Mouse (Mus musculus): ENCODE results near the gene Spats1.

Spats1 gene

DNA sequence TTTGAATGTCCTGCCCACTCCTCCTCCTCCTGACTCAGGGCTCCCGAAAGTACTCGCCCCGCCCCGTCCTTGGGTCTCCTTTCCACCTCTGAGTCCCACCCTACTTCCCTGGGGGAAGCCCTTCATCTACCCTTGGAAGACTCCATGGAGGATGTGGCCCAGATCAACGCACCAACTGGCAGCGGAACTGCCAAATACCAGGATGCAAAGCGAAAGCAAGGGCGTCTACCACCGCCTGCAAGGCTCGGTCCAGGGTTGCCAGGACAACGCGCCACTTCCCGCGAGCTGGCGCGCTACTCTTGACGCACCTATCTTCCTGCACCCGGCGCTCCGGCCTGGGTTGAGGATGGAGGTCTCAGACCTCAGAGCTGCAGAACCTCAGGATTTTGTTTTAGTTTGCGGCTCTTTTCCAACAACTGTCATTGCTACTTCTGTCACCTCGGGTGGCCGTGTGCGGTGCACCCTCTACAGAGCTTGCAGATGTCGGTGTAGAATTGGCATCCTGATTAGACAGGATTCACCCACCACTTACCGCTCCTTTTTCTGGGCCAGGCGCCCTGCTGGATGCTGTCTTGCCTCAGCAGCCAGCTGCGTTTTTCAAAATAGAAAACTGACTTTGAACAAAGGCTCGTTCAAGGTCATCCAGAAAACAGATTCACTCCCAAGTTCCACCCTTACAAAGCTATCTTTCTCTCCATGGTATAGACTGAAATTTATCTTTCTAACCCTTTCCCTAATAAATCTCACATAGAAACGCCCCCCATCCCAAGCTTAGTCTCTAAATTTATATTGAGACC is at the start of gene Spats1:
Gene Spats1 (minus strand): TSS at position 747 of the 797 bp plus-strand sequence.
- peak; percentile 4 to 8 for DNase-seq (ENCODE audit: low spot score in 2 of 2)

DNA sequence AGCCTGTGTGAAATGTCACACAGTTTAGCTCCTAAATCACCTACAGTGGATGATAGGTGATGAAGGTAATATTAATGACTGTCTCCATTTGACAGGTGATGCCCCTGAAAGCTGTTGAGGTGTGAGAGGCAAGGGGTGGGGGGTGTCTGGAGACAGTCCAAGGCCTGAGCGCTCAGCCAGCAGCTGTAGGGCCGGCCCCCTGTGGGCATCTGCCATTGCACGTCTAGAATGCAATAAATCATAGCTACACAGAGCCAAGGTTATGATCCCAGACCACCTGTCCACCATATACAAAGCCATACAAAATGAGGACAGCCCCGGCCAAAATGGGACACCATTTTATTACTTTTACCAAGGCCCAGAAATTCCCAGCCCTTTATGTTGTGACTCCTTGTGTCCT is 49.7 kb upstream of the Spats1 start:
- DNase-seq (ENCODE audit: low spot score in 2 of 2), result no peak

DNA sequence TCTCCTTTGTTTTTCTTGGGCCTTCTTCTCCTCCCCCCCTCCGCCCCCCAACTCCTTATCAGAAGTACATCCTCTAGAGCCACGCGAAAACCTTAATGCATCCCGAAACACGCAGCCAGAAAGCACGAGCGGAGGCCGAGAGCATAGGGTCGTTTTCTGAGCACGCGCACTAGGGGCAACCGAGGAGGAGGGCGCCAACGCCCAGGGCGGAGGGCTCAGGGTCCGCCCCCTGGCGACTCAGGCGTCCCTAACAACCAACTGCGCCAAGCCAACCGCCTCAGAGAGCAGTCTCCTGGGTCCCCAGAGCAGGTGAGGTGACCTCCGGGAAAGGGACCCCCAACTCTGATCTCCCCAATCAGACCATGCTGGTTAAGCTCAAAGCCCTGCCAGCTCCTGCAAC is 48.0 kb upstream of the Spats1 start, which contains the start of gene Tcte1:
Gene Tcte1 (plus strand): TSS at position 172 of the 400 bp plus-strand sequence.
- DNase-seq (ENCODE audit: low spot score in 2 of 2), result no peak

DNA sequence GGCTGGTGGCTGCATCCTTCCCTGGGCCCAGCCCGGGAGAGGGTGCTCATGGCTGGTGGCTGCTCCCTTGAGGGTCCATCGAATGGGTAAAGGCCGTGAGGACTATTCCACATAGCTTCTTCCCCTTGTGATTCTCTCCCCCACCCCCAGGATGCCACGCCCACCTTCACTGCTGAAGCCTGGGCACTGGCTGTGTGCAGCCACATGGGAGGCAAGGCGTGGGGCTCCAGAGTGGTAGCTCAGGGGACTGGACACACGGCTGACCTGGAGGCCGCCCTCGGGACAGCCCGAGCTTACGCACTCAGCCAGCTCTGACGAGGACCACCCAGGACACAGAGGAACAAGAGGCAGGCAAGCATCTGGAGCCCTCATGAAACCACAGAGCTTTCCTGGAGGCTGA is 44.9 kb upstream of the Spats1 start:
- DNase-seq (ENCODE audit: low spot score in 2 of 2), result no peak

DNA sequence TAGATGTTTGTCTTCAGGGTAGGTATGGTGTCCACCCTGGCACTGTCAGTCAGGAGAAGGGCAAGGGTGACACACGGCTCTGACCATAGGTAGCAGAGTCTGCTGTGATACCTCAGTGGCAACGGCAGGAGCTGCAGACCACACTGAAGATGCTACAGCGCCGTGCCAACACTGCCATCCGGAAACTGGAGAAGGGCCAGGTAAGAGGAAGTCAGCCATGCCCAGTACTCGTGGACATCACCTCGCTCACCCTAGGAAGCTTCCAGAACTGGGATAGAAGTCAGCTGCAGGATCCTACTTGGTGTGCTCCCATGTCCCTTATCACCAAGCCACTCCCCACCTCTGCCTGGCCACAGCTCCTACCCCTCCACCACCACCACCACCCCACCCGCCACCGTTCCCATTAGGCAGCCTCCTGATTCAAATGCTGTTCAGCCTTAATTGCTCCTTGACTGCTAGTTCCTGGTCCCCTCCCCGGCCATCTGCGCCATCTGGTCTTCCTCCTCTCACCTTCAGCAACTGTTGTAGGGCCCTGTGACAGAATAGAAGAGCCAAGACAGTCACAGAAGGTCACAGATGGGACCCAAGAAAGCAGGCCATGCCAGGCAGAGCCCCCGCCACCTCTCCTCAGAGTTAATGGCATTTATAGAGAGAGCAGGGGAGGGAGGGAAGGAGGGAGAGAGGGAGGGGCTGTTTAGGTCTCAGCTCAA is 43.7 kb upstream of the Spats1 start:
- no peak for DNase-seq (ENCODE audit: low spot score in 2 of 2)

DNA sequence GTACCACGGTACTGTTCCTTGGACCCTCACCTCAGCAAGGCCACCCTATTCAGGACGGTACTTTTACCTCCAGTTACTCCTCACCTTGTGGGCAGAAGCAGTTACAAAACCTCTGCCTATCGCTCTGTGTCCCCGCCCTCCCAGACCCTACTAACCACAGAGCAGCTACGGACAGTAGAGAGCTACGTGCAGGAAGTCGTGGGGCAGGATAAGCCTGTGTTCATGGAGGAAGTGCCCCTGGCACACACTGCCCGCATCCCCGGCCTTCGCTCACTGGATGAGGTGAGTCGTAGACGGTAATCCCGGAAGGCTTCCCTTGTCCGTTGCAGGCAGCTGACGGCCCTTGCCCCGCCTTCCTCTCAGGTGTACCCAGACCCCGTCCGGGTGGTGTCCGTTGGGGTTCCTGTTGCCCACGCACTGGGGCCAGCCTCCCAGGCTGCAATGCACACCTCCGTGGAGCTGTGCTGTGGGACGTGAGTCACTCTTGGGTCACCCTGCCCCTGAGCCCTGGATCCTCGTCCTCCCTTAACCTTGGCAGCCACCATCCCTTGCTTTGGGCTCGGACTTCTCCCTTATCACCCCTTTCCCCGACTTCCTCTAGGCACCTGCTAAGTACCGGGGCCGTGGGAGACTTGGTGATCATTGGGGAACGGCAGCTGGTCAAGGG is 42.5 kb upstream of the Spats1 start:
- DNase-seq (ENCODE audit: low spot score in 2 of 2), result no peak

DNA sequence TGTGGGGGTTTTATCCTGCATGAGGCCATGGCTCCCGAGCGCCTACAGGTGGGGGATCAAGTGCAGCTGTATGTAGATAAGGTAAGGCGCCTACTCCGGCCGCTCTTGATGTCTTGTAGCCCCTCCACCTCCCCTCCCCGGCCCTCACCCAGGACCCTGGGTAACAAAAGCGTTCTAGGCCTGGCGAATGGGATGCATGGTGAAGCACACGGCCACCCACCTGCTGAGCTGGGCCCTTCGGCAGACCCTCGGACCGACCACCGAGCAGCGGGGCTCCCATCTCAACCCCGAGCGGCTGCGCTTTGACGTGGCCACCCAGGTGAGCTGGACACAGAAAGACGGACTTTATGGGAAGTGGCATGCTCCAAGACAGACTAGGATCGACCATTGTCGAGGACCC is 41.9 kb upstream of the Spats1 start:
- no peak for DNase-seq (ENCODE audit: low spot score in 2 of 2)

DNA sequence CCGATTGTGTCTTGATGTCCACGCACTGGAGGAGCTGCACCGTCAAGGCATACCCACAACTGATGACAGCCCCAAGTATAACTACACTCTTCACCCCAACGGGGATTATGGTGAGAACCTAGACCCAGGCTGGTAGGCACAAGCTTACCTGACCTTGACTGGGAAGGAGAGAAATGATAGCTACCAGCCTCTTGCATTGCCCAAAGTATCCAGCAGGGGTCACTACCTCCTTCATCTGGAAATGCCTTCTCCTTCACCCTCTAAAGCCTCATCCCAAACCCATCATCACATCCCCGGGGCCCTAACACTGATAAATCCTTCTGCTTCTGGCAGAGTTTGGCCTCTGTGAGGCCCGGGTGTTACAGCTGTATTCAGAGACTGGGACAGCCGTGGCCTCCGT is 41.3 kb upstream of the Spats1 start:
- DNase-seq (ENCODE audit: low spot score in 2 of 2), result peak; percentile 29 to 55

DNA sequence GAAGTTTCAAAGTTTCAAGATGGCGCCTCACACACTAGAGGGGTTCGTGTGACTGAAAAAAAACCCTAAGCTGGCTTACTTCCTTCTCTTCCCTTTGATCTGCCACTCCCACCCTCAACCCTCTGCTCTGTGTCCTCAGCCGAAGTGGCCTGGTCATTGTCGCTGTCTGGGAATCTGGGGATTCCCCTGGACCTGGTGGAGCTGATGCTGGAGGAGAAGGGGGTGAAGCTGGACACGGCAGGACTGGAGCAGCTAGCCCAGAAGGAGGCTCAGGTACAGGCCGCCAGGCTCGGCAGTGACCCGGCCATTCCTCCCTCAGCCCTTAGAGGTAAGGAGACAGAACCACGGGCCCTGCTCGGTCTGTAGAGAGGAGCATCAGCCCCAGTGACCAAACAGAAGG is 40.6 kb upstream of the Spats1 start:
- no peak for DNase-seq (ENCODE audit: low spot score in 2 of 2)

DNA sequence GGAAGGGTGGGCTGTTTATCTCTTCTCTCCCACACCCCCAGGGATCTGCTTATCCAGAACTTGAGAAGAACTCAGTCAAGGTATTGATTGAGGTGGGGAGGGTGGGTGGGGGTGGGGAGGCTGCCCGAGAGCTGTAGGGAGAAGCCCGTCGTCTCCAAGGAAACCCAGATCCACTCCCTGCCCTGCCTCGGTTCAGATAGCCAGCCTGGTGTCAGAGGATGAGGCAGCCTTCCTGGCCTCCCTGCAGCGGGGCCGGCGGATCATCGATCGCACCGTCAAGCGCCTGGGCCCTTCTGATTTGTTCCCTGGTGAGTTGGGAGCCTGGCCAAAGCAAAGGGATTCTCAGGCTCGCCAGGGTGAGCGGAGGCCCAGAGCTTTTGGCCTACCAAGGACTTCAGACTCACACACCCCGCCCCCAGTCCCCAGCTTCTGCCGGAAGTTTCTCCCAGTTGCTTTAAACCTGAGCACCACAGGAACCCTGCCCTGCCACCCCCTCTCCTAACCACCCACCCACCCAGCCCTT is 40.0 kb upstream of the Spats1 start:
- no peak for DNase-seq (ENCODE audit: low spot score in 2 of 2)

DNA sequence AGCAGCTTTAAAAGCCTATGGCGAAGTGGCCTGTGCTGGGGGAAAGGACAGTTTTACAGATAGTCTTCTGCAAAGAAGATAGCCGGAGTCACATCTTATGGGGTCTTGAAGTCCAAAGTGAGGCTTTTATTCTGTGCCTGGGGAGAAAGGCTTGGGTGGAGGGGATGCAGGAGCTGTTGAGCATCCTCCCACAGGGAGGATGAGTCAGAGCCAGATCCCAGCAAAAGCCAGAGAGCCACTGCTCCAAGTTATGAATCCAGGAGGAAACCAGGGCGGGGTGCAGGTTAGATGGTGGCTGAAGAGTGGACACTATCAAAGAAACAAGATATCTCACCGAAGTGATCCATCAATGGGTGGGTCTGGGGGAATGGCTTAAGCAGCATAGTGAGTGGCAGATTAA is 36.5 kb upstream of the Spats1 start:
- no peak for DNase-seq (ENCODE audit: low spot score in 2 of 2)

DNA sequence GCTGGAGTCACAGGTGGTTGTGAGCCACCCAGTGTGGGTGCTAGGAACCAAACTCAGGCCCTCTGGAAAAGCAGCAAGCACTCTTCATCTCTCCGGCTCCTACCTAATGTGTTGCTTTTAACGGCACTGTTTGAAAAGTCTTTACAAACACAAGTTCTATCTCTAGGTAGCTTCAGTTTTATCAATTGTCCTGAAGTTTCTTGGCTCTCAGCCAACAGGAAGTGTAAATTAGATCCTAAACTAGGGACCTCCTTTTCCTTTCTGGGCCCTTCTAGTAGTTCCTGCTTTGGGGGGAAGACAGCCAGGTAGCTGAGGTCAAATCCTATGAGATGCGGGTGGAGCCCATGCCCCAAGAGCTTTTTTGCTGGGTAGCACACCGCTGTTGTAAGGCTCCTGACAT is 35.7 kb upstream of the Spats1 start:
- no peak for DNase-seq (ENCODE audit: low spot score in 2 of 2)

DNA sequence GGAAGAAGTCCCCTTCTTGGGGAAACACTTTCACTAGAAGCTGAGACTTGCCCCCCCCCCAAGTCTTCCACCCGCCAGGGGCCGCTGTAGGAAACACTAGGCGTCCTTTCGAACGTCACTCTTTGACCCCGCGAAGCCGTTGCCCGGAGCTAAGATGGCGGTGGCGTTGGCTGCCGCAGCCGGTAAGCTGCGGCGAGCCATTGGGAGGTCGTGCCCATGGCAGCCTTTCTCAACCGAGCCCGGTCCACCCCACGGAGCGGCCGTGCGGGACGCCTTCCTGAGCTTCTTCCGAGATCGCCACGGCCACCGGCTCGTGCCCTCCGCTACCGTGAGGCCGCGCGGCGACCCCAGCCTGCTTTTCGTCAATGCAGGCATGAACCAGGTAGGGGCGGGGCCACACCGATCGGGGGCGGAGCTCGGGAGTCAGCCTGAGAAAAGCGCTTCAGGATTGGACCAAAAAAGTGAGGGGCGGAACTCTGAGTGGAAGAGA is 31.5 kb upstream of the Spats1 start, which contains the start of gene Aars2:
Gene Aars2 (plus strand): TSS at position 142 of the 490 bp plus-strand sequence.
- peak; percentile 86 to 98 for DNase-seq (ENCODE audit: low spot score in 2 of 2)

DNA sequence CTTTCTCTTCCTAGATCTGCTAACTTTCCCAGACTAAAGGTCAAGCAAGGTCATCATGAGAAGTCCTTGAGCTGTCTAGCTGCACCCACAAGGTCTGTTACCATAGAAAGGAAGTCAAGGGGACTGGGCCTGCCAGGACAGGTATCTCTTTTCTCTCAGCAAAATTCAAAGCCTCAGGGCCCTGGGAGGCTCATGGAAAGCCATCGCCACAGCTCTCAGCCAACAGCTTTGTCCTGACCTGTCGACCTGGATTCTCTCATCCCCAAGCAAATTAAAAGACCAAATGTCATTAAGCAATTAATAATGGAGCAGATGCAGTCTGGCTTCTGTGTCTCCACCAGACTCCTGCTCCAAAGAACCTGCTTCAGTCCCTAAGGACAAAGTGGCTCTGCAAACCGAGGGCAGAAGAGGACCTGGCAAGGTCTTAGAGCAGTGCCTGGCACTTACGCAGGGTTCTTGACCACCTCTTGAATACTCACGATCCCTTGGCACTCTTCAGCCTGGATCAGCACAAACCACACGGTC is 30.8 kb upstream of the Spats1 start:
- DNase-seq (ENCODE audit: low spot score in 2 of 2), result no peak

DNA sequence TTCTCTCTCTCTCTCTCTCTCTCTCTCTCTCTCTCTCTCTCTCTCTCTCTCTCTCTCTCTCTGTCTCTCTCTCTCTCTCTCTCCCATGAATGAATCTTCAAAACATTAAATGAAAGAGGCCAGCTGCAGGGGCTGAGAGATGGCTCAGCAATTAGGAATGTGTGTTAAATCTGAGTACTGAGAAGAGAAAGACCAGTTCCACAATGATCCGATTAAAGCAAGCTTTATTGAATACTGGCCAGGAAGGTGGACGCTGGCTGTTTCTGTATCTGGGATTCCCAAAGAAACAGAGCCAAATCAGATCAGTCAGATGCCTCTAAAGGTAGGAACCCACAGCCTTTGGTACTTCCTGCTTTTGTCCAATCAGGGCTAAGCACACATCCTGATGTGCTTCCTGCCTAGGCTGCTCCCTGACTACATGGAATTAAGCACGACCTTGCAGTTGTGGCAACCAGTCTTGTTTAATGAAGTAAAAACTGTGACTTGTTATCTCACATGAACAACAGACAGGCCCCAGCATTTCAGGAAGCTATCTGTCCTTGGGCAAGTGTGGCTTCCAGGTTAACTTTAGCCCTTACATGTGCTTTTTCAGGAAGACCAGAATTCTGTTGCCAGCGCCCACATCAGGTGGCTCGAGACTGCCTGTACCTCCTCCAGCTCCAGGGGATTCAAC is 28.2 kb upstream of the Spats1 start:
- no peak for DNase-seq (ENCODE audit: low spot score in 2 of 2)

DNA sequence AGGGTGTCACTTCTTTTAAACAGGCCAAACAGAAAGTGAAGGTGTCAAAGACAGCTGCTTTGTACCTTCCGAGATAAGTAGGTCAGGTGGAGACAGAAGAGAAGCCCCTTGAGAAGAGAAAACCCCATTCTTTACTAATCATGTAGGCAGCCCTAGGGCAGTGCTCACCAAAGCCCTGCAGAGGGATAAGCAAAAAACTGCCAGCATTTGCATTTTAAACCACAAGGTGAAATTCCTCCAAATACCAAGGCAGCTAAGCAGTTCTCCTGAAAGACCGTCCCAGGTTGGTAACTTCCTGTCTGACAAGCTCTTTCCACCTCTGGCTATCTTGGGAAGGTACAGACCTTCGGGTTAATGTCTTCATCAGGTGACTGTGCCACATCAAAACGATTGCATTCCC is 27.1 kb upstream of the Spats1 start:
- no peak for DNase-seq (ENCODE audit: low spot score in 2 of 2)

DNA sequence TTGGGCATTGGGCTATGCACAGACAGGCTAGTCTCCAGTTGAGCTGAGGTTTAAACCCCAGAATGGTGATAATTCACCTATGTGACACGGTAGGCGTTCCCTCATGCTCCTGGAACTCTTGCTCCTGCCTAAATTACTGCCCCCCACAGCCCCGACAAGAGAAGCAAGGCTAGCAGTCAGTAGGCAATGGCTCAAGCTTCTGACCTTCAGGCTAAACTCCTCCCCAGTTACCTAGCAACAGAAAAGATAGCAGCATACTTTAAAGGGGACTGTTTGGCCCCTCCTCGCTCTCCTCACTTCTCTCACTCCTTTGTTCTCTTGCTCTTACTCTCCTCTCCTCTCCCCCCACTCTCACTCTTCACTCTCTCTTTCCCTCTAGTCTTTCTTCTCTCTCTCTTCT is 25.8 kb upstream of the Spats1 start:
- DNase-seq (ENCODE audit: low spot score in 2 of 2), result no peak

DNA sequence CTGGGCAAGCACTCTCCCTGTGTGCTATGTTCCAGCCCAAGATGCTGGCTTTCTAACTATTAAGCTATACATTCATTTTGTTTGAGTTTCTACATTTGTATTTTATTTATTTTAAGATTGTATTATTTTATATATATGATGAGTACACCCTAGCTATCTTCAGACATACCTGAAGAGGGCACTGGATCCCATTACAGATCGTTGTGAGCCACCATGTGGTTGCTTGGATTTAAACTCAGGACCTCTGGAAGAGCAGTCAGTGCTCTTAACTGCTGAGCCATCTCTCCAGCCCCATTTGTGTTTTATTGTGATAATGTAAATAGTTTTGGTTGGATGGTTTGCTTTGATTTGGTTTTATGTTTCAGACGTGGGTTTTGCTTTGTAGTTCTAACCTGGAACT is 24.3 kb upstream of the Spats1 start:
- DNase-seq (ENCODE audit: low spot score in 2 of 2), result no peak

DNA sequence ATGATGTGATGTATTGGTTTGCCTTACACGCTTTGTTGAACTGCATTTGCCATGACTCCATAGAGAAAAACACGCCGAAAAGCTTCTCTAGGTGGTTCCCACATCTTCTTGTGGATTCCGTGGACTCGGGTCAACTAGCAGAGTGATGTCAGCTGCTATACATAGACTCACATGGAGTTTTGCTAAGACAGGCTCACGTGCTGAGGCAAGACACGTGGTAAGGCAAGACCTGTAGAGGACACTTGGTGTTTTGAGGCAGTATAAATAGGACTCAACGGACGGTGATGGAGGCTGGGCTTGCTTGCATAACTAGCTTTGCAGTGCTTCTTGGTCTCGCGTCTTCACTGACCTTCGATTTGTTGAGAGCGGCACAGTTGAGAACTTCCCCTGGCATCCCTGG is 23.2 kb upstream of the Spats1 start:
- no peak for DNase-seq (ENCODE audit: low spot score in 2 of 2)

DNA sequence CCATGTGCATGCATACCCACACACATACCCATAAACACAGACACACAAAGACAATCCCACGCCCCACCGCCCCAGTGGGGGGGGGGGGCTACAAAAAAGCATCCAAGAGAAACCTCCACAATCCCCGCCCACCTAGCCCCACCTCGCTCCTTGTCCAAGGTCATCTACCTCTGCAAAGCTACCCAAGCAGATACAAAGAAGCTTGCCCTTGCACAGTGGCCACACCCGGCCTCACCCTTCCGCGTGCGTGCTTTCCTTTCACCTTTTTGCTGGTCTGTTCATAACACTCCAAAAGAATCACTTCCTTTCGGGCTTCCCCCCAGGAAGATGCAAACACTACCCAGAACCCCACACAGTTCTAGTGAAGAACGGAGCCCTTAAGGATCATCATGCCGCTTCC is 20.2 kb upstream of the Spats1 start:
- no peak for DNase-seq (ENCODE audit: low spot score in 2 of 2)

DNA sequence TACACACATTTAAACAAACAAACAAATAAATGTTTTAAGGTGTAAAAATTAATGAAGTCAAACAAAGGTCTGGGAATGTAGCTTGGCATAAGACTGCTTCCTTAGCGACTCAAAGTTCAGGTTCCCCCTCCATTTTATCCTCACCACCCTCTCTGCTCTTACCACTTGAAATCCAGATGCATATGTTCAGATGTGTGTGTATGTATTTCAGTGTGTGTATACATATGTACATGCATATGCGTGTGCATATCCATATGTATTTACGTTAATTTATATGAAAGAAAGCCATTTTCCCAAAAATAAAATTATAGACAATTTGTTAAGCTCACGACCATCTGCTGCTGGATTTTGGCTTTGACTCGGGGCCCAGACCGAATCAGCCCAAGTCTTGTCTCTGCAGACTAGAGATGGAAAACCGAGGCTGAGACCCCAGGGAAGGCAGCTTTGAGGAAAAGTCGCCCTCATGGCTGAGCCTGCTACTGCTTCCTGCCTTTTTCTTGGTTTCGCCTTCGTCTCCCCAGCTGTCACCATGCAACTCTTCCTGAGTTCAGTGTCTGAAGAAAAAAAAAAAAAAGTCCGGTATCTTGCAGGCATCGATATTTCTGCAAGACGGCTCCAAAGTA is 15.4 kb upstream of the Spats1 start:
- DNase-seq (ENCODE audit: low spot score in 2 of 2), result no peak

Measured in urinary bladder, adult 18-20 months (tissue).